Mouse (Mus musculus): ENCODE results near the gene Nek1. TPM values are rescaled to one million over a fixed set of nuclear protein-coding genes. Genes with fewer than 3 reads are reported as not detected.

Gene Nek1
- polyA plus RNA-seq, 1 experiment: 8.0 TPM

DNA sequence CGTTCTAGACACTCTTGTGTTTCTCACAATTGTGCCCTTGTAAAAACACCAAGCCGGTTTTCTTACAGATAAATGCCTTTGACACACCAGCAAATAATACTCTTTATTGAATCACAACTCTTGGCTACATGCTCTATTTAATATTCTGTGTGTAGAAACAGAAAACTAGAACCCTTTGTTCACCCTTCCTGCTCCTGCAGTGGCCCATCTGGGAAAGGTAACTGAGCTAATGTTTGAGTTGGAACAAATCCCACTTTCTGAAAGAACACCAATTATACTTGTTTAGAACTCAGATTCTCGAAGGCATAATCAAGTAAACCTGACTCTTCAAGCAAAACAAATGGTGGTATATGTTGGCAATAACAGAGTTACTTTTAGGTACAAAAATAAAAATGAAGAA lies 27.3 kb upstream of the Nek1 start:
- no peak overlapping the region for H3K27ac ChIP-seq (ENCODE audit: control insufficient read depth, insufficient read depth, low read length)

GRCm38 (mm10) chr8:60969091-60969490 lies 23.9 kb upstream of the Nek1 start:
- Histone ChIP-seq H3K4me3 (ENCODE audit: control insufficient read depth, insufficient read depth, low read length) (no peak overlapping the region), H3K4me1 (replicated peaks; ENCODE audit: control insufficient read depth, insufficient read depth, low read length) (peaks cover 2% of the 10 kb centered on the region), H3K36me3 (ENCODE audit: control insufficient read depth, insufficient read depth, low read length) (no peaks in the 10 kb centered on the region), H3K27me3 (ENCODE audit: control insufficient read depth, insufficient read depth, low read length) (no peaks in the 10 kb centered on the region), H3K27ac (ENCODE audit: control insufficient read depth, insufficient read depth, low read length) (no peak overlapping the region)
- DNase-seq: no peak
- 66% methylated on average over 2 of the region's 2 CpGs for WGBS
- TF ChIP-seq CTCF (IDR thresholded peaks at IDR 0.05; ENCODE audit: borderline replicate concordance, control insufficient read depth, extremely low read depth, insufficient read depth, low read length, poor library complexity): no peak

More for the DNA sequence above, 27.3 kb upstream of the Nek1 start:
- no peak overlapping the region for H3K4me3 ChIP-seq (ENCODE audit: control insufficient read depth, insufficient read depth, low read length)
- DNase-seq: no peak
- TF ChIP-seq CTCF (IDR thresholded peaks at IDR 0.05; ENCODE audit: borderline replicate concordance, control insufficient read depth, extremely low read depth, insufficient read depth, low read length, poor library complexity) (no peak), POLR2A (IDR thresholded peaks at IDR 0.05; ENCODE audit: control insufficient read depth, extremely low read depth, insufficient read depth, low read length, poor library complexity) (no peak)
- peaks cover 2% of the 10 kb centered on the region for H3K4me1 ChIP-seq (replicated peaks; ENCODE audit: control insufficient read depth, insufficient read depth, low read length)
- 76% methylated on average over 3 of the region's 3 CpGs for WGBS
- H3K36me3 ChIP-seq (ENCODE audit: control insufficient read depth, insufficient read depth, low read length): no peaks in the 10 kb centered on the region
- H3K27me3 ChIP-seq (ENCODE audit: control insufficient read depth, insufficient read depth, low read length): no peaks in the 10 kb centered on the region

- WGBS: 85% methylated on average over 4 of the region's 4 CpGs
- DNase-seq: no peak
- Histone ChIP-seq H3K4me1 (replicated peaks; ENCODE audit: control insufficient read depth, insufficient read depth, low read length) (no peaks in the 10 kb centered on the region), H3K27me3 (ENCODE audit: control insufficient read depth, insufficient read depth, low read length) (no peaks in the 10 kb centered on the region), H3K4me3 (ENCODE audit: control insufficient read depth, insufficient read depth, low read length) (no peak overlapping the region), H3K36me3 (ENCODE audit: control insufficient read depth, insufficient read depth, low read length) (no peaks in the 10 kb centered on the region), H3K27ac (ENCODE audit: control insufficient read depth, insufficient read depth, low read length) (no peak overlapping the region)
- TF ChIP-seq CTCF (IDR thresholded peaks at IDR 0.05; ENCODE audit: borderline replicate concordance, control insufficient read depth, extremely low read depth, insufficient read depth, low read length, poor library complexity) (no peak), POLR2A (IDR thresholded peaks at IDR 0.05; ENCODE audit: control insufficient read depth, extremely low read depth, insufficient read depth, low read length, poor library complexity) (no peak)
These were observed 21.2 kb upstream of the Nek1 start for GRCm38 (mm10) chr8:60971808-60972207.

DNA sequence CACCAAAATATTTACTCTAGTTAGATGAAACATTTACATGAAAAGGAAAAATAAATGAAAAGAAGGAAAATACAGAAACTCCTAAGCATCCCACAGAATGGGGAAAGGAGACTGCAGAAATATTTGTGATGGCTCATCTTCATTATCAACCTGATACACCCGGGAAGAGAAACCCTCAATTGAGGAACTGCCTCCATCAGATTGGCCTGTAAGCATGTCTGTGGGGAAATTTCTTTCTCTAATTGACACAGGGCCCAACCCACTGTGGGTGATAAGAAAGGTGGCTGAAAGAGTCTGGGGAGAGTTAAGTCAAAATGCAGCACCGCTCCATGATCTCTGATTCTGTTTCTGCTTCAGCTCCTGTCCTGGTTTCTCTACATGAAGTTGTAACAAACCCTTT lies 19.5 kb upstream of the Nek1 start:
- 50% methylated on average over 2 of the region's 2 CpGs for WGBS
- H3K4me3 ChIP-seq (ENCODE audit: control insufficient read depth, insufficient read depth, low read length): no peak overlapping the region
- no peaks in the 10 kb centered on the region for H3K36me3 ChIP-seq (ENCODE audit: control insufficient read depth, insufficient read depth, low read length)
- H3K27me3 ChIP-seq (ENCODE audit: control insufficient read depth, insufficient read depth, low read length): no peaks in the 10 kb centered on the region
- DNase-seq: no peak
- no peaks in the 10 kb centered on the region for H3K4me1 ChIP-seq (replicated peaks; ENCODE audit: control insufficient read depth, insufficient read depth, low read length)
- no peak for TF ChIP-seq POLR2A (IDR thresholded peaks at IDR 0.05; ENCODE audit: control insufficient read depth, extremely low read depth, insufficient read depth, low read length, poor library complexity)
- H3K27ac ChIP-seq (ENCODE audit: control insufficient read depth, insufficient read depth, low read length): no peak overlapping the region

DNA sequence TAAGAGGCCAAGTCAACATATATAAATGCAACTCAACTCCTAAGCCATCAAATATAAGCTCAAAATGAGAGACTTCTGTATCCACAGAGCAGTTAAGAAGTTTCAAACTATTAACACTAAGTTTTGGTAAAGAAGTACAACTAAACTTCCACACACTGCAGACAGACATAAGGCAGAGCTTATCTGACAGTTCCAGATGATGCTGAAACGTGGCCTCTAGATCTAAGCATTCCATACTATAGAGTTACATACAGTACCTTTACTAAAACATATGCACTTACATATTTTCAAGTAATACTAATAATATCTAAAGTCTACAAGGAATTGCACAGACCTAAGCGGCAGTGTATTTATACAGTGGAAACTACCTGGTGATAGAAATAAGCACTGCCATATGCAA lies 18.2 kb upstream of the Nek1 start:
- no peak for DNase-seq
- no peak for TF ChIP-seq POLR2A (IDR thresholded peaks at IDR 0.05; ENCODE audit: control insufficient read depth, extremely low read depth, insufficient read depth, low read length, poor library complexity)
- no peak for TF ChIP-seq CTCF (IDR thresholded peaks at IDR 0.05; ENCODE audit: borderline replicate concordance, control insufficient read depth, extremely low read depth, insufficient read depth, low read length, poor library complexity)
- WGBS: 94% methylated on average over 2 of the region's 2 CpGs
- H3K4me3 ChIP-seq (ENCODE audit: control insufficient read depth, insufficient read depth, low read length): no peak overlapping the region
- no peaks in the 10 kb centered on the region for H3K4me1 ChIP-seq (replicated peaks; ENCODE audit: control insufficient read depth, insufficient read depth, low read length)
- H3K27ac ChIP-seq (ENCODE audit: control insufficient read depth, insufficient read depth, low read length): no peak overlapping the region
- no peaks in the 10 kb centered on the region for H3K36me3 ChIP-seq (ENCODE audit: control insufficient read depth, insufficient read depth, low read length)
- H3K27me3 ChIP-seq (ENCODE audit: control insufficient read depth, insufficient read depth, low read length): no peaks in the 10 kb centered on the region

DNA sequence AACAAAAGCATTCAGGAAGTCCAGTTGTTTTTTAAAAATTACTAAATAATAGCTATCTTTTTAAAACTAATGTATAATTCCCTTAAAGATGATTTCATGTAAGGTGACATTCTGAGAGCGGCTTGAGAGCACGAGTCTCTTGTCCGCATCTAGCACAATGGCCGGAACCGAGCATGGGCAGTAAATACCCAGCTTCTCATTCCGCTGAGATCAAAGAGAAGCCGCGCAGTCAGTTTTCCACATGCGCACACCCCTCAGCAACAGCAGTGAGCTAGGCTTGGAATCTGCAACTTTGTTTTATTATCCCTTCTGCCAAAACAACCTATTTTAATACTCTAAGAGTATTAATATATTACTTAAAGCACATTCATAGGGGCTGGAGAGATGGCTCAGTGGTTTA lies 16.2 kb upstream of the Nek1 start:
- no peak for DNase-seq
- no peak overlapping the region for H3K4me3 ChIP-seq (ENCODE audit: control insufficient read depth, insufficient read depth, low read length)
- no peaks in the 10 kb centered on the region for H3K27me3 ChIP-seq (ENCODE audit: control insufficient read depth, insufficient read depth, low read length)
- H3K36me3 ChIP-seq (ENCODE audit: control insufficient read depth, insufficient read depth, low read length): no peaks in the 10 kb centered on the region
- no peaks in the 10 kb centered on the region for H3K4me1 ChIP-seq (replicated peaks; ENCODE audit: control insufficient read depth, insufficient read depth, low read length)
- no peak overlapping the region for H3K27ac ChIP-seq (ENCODE audit: control insufficient read depth, insufficient read depth, low read length)
- WGBS: 89% methylated on average over 9 of the region's 9 CpGs
- no peak for TF ChIP-seq POLR2A (IDR thresholded peaks at IDR 0.05; ENCODE audit: control insufficient read depth, extremely low read depth, insufficient read depth, low read length, poor library complexity)
- TF ChIP-seq CTCF (IDR thresholded peaks at IDR 0.05; ENCODE audit: borderline replicate concordance, control insufficient read depth, extremely low read depth, insufficient read depth, low read length, poor library complexity): no peak

DNA sequence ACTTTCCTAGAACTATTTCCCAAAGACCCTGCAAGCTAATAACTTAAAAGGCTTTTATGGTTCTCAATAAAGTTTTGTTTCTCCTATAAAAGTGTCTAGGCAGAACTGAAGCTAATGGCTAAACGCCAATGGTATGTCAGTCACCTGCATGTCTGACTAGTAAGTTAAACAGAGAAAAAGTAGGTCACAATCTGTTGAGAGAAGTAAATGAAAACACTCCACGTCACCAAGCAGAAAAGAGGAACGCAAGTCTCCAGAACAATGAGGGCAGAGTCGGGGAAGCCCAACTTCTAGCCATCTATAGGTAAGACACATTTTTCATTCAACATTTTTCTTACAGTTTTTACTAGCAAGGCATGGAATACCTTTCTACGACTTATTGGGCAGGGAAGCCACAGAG lies 14.5 kb upstream of the Nek1 start:
- Histone ChIP-seq H3K27me3 (ENCODE audit: control insufficient read depth, insufficient read depth, low read length) (no peaks in the 10 kb centered on the region), H3K4me1 (replicated peaks; ENCODE audit: control insufficient read depth, insufficient read depth, low read length) (no peaks in the 10 kb centered on the region), H3K27ac (ENCODE audit: control insufficient read depth, insufficient read depth, low read length) (no peak overlapping the region), H3K4me3 (ENCODE audit: control insufficient read depth, insufficient read depth, low read length) (no peak overlapping the region), H3K36me3 (ENCODE audit: control insufficient read depth, insufficient read depth, low read length) (no peaks in the 10 kb centered on the region)
- no peak for DNase-seq
- no peak for TF ChIP-seq CTCF (IDR thresholded peaks at IDR 0.05; ENCODE audit: borderline replicate concordance, control insufficient read depth, extremely low read depth, insufficient read depth, low read length, poor library complexity)
- TF ChIP-seq POLR2A (IDR thresholded peaks at IDR 0.05; ENCODE audit: control insufficient read depth, extremely low read depth, insufficient read depth, low read length, poor library complexity): no peak
- 55% methylated on average over 5 of the region's 5 CpGs for WGBS
